Mouse (Mus musculus): ENCODE measurements around the gene Rgs6. TPM values are rescaled to one million over a fixed set of nuclear protein-coding genes. Genes with fewer than 3 reads are reported as not detected.

Gene Rgs6
- polyA plus RNA-seq (2012; rRNA removed), result 0.40 and 0.56 TPM in 2 replicates

DNA sequence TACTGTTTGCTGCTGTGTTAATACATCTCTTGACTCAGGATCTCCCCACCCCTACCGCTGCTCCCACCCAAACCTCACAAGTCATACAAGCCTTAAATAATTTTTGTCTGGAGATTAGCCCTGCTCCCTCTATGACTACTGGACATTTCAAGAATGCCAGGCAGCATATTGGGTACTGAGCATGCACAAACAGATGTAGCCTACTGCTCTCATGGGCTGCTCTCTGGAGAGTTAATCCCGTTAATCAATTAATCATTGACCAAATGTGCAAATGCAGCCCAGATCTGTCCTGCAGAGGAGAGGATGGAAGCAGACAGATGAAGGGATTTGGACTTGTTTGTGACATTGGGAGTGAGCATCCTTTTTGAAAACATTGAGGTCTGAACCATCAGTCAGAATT, at the start of gene Rgs6:
Gene Rgs6 (plus strand): TSS at position 276 of the 400 bp plus-strand sequence.
- DNase-seq (ENCODE audit: low read depth, low spot score), result no peak
- 72% methylated on average over 2 of the region's 2 CpGs for WGBS

DNA sequence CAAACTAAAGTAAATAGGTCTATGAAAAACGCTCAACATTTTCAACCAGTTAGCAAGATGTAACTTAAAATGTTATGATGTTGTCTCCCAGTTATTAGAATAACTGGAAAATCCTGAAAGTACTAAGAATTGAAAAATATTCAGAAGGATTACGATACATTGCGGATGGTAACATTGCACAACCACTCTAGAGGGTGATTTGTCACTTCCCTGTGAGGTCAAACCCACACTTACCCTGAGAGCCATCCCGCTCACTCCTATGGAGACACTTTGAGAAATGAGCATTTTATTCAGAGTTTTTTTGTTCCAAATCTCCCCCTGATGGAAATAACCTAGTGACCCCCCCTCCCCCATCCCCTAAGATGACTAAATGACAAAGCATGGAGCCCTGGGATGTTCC, 41.0 kb upstream of the Rgs6 start:
- no peak for DNase-seq (ENCODE audit: low read depth, low spot score)
- WGBS, result 88% methylated on average over 4 of the region's 4 CpGs

DNA sequence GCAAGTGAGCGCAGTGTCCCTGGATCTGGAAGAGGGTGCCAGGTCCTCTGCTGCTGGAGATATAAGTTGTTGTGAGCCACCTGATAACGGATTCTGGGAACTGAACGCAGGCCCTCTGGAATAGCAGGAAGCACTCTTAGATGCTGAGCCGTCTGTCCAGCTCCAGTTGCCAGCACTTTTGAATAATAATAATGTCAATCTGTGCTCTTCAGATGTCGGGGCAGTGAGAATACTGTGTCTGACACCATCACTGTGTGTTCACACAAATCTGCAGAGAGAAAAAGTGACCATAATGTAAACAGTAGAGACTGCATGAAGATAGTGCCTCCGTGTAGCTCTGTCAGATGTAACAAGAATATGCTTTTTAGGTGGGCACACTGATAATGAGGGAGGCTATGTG, 38.9 kb upstream of the Rgs6 start:
- 75% methylated on average over 6 of the region's 6 CpGs for WGBS

DNA sequence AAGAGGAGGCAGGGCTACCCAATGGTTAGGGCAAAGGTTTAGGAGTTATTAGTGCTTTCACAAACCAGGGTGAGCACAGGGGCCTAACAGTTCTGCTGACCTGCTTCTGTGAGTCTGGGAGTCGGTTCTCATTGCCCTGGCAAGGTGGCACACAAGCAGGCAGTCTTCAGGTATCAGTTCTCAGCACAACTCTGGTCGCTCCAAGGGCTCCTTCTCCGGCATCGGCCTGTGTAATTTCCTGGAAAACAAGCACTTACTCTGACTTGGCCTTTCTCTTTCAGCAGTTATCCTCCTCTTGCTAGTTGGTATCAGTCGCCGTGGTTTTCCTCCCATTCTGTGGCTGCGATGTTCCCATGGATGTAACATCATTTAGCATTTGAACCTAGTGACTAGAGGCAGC, 38.0 kb upstream of the Rgs6 start:
- DNase-seq (ENCODE audit: low read depth, low spot score), result no peak
- 91% methylated on average over 7 of the region's 7 CpGs for WGBS

More for the DNA sequence above, 38.9 kb upstream of the Rgs6 start:
- DNase-seq (ENCODE audit: low read depth, low spot score), result no peak

DNA sequence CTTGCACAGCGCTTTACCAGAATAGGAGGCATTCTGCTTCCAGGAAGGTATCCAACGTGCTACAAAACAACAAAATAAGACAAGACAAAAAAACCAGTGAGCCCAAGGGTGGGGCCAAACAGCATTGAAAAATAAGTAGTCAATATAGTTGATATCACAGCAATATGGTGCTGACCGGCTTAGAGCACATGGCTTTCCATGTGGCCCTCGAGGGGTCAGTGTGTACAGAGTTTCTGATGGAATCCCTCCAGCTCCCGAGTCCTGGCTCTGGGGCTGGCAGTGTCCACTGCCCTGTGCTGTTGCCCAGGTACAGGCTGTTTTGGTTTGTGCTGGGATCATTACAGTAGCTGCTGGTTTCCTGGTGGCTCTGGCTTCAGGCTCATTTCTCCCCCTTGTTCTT, 35.7 kb upstream of the Rgs6 start:
- WGBS, result 90% methylated on average over 5 of the region's 5 CpGs
- DNase-seq (ENCODE audit: low read depth, low spot score), result no peak

DNA sequence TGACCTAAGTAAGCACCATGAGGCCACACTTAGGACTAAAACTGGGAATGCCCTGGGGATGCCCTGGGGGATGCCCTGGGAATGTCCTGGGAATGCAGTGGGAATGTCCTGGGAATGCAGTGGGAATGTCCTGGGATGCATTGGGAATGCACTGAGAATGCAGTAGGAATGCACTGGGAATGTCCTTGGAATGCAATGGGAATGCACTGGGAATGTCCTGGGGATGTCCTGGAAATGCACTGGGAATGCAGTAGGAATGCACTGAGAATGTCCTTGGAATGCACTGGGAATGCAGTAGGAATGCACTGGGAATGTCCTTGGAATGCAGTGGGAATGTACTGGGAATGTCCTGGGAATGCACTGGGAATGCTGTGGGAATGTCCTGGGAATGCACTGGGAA, 25.2 kb upstream of the Rgs6 start:
- DNase-seq (ENCODE audit: low read depth, low spot score), result no peak

DNA sequence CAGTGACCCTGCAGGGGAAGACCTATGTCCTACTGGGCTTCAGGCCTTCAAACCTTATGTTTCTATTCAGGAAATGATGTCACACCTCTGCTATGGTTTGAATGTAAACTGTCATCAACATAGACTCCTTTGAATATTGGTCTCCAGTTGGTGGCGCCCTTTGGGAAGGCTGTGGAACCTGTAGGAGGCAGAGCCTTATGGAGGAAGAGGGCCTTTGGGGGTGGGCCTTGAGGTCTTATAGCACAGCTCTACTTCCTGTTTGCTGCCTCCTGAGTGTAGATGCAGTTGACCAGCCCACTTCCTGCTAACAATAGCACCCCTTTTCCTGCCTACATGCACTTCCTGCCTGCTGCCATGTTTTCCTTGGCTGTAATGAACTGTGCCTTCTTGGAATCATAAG, 19.7 kb upstream of the Rgs6 start:
- no peak for DNase-seq (ENCODE audit: low read depth, low spot score)
- 98% methylated on average over 1 of the region's 1 CpGs for WGBS

DNA sequence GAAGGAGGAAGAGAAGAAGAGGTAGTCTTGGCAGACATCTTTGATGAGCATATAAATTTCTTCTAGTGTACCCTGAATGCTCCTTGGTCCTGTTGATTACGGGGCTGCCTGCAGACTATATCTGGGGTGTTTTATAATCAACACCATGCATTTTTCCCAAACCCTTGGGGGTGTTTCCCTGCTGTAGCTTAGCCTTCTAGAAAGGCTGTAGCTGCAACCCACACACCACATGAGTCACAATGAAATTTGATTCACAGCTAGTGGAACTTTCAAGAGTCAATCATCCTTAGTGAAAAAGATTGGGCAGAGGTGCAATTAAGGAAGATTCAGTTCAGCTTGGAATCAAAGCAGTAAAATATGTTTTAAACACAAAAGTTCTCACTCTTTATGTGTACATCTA, 15.4 kb upstream of the Rgs6 start:
- DNase-seq (ENCODE audit: low read depth, low spot score), result no peak
- 59% methylated on average over 1 of the region's 1 CpGs for WGBS

DNA sequence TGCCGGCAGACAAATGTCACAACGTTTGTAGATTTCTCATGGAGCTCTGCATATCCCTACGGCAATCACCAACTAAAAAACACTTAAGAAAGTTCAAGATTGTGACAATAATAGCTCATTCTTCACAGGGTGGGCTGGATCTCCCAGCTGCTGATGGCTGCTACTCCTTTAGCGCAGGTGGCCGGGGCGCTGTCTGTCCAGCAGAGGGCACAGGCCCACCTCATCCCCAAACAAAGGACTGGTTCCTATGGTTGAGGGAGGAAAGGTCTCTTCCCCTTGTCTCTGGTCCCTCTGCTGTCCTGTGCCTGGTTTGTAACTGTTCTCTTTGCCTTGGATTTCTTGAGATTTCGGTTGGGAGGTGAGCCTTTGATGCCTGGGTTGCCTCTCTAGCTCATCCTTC, 1.5 kb upstream of the Rgs6 start:
- DNase-seq (ENCODE audit: low read depth, low spot score), result no peak
- WGBS, result 57% methylated on average over 7 of the region's 7 CpGs

DNA sequence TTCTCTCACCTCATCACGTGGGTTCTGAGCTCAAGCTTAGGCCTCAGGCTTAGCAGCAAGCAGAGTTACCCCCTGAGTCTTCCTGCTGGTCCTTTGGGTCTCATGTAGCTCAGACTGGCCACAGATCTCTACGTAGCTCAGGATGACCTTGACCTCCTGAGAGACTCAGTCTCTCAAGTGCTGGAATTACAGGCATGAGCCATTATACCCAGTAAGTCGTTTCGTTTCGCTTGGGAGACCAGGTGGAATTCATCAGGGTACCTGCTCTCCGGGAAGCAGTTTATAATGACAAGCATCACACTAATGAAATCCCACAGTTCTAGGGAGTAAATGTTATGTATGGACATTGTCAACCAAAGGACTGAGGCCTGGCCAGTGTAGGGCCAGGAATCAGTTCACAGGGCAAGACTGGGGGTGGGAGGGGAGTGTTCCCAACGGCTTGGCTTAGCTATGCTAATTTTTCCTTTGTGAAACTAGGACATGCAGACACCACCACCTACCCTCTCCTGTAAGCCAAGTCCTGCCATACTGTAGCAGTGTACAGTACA, 670 bp upstream of the Rgs6 start:
- WGBS, result 64% methylated on average over 7 of the region's 7 CpGs

DNA sequence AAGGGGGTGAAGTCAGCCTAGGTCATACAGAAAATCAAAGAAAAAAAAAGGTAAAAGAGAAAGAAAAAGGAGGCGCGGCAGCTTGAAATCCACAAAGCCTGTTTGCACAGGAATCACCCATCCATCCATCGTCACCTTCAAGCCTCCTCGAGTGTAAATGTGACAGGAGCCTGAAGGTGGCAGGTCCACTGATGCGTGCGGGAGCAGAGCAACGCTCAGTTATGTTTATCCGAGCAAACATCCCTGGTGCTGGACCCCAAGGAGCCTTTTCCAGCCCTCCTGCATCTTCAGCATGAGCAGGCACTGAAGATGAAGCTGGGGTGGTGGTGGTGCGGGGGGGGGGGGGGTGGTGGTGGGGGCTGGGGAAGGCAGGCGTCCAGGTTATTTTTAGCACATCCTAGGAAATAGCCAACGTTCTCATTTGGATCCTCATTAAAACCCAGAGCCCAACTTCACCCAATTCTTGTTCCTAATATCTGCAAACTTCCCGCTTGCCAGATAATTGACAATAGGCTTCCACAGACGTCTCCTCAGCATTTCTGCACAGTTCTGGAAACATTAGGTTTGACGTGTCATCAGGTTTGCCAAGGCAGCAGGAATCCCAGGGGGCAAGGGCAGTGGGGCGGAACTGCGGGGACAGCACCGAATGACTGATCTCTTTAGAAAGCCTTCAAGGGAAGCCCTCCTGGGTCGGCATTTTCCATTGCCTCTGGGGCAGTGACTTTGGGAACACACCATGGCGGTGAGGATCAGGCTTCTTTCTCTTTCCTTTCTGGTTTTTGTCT, 946 bp downstream of the Rgs6 start:
- WGBS, result 44% methylated on average over 19 of the region's 19 CpGs
- DNase-seq (ENCODE audit: low read depth, low spot score), result no peak

More for the DNA sequence above, 670 bp upstream of the Rgs6 start:
- DNase-seq (ENCODE audit: low read depth, low spot score), result no peak

DNA sequence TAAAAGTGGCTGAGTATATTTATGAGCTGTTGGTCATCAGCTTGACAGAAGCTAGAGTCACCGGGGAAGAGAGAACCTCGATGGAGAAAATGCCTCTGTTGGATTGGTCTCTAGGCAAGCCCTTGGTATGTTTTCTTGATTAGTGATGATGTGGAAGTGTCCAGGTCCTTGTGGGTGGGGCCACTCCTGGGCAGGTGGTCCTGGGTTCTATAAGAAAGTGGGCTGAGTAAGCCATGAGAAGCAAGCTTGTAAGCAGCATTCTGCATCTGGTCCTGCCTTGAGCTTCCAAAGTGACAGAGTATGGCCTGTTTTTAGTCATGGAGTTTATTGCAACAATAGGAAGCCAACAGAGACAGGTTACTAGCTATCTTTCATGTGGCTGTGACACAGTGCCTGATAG, 10.9 kb downstream of the Rgs6 start:
- no peak for DNase-seq (ENCODE audit: low read depth, low spot score)
- WGBS, result 92% methylated on average over 2 of the region's 2 CpGs

DNA sequence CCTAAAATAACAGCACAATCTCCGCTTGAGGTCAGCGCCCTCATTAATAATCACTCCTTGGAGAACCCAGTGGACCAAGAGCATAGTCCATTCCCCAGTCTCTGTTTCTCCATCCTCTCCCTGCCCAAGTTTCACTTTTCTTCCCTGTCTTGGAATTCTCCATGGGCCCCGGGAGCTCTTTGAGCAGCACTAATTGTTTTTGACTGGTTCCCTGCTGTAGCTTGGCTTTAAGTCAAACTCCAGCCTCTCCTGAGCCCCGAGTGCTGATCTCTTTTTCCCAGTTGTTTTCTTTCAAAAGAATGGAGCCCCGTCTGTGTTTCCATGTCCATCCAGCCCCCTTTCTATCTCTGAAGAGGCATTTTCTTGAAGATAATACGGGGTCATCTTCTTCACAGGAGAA, 12.3 kb downstream of the Rgs6 start:
- WGBS, result 76% methylated on average over 6 of the region's 6 CpGs
- no peak for DNase-seq (ENCODE audit: low read depth, low spot score)

DNA sequence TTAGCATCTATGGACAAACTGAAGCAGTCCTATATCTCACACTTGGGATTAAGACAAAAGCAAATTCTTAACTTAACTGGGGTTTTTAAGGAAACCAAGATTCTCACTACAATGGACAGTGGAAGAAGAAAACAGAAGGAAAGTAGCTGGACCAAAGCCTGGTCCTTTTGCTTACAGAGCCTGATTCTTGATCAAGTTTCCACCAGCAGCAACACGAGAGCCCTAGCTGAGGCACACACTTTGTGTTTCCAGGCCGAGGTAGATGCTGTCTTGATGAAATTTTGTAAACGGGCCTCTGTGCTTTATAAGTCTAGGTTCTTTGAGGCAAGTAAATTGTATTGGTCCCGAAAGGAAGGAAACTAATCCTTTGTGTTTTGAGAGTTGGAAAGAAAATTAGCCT, 14.7 kb downstream of the Rgs6 start:
- no peak for DNase-seq (ENCODE audit: low read depth, low spot score)
- WGBS, result 76% methylated on average over 4 of the region's 4 CpGs

DNA sequence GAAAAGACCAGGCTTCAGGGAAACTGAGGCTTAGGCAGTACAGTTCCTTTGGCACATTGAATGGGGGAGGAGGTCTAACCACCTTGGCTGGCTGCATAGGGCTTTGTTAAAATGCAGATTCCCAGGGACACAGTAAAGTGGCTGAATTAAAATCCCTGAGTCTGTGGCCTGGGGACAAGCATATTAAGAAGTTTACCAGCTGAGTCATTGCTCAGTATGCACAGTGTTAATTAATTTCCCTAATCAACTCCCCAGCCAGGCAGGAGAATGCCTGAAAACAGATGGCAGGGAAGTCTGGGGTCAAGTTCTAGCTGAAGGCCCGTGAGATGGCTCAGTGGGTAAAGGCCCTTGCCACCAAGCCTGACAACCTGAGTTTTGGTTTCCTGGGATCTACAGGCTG, 15.2 kb downstream of the Rgs6 start:
- 79% methylated on average over 1 of the region's 1 CpGs for WGBS
- no peak for DNase-seq (ENCODE audit: low read depth, low spot score)

DNA sequence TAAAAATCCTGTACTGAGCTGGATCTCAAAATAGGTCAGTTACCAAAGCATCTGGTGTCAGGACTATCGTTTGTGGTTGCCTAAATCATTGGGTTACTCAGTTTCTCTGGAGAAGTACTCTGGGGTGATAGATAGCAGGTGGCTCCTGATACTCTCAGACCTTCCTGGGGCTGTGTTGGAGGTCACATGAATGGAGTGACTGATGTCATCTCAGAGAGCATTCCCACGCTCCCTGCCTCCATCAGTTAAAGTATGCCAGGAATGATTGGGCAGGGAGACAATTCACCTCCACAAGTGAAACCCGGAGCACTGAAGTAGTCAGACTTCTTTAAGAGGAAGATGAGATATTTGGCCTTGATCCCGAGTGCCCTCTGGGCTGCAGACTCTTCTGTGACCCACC, 15.9 kb downstream of the Rgs6 start:
- DNase-seq (ENCODE audit: low read depth, low spot score), result no peak
- WGBS, result 37% methylated on average over 4 of the region's 4 CpGs

DNA sequence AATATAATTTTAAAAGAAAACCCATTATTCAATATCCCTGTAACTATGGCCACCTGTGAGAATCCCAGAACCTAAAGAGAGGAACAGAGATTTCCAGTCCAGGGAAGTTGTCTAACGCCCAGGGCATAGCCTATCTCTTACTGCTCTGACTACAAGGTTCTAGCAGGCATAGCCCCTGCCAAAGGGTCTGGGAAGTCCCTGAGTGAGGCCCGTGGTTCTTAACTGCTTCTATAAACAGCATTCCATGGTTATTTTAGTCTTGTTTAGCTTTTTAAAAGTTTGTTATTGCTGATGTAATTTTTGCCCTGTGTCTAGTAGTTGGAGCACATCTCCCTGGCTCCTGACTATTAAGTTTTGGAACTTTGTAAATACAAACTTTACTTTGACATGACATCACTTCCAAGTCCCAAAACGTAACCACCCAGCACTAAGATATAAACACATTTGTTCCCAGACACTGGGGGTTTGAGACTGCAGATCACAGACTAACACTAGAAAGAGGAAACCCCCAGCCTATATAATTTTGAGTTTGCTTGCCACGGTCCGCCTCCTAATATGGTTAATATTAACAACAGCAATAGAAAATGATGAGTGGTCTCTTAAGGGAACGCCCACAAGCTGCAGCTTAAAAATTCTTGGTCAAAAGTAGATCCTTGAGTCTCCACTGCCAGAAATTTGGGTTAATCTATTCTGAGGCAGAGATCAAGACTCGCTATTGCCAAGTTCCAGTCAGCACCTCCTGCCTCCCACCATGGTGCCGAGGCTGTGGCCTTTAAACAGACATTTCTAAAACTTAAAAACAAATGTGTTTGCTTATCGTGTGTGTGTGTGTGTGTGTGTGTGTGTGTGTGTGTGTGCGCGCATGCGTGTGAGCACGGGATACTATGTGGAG, 24.9 kb downstream of the Rgs6 start:
- no peak for DNase-seq (ENCODE audit: low read depth, low spot score)
- WGBS, result 63% methylated on average over 13 of the region's 13 CpGs

DNA sequence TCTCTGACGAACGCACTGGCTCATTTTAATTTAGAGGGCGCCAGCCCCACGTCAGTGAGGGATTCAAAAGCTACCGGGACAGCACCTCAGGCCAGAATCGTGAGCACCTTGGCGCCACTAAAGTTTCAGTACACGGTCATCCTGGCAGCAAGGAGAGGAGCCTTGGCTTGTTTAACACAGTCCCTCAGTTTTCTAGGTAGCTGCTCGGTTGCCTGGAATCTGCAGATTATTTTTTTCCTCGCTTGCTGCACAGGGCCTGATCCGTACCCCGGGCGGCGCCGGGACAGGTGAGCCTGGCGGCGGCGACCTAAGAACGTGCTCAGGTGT, 28.4 kb downstream of the Rgs6 start:
- DNase-seq (ENCODE audit: low read depth, low spot score), result no peak
- 5% methylated on average over 19 of the region's 19 CpGs for WGBS

DNA sequence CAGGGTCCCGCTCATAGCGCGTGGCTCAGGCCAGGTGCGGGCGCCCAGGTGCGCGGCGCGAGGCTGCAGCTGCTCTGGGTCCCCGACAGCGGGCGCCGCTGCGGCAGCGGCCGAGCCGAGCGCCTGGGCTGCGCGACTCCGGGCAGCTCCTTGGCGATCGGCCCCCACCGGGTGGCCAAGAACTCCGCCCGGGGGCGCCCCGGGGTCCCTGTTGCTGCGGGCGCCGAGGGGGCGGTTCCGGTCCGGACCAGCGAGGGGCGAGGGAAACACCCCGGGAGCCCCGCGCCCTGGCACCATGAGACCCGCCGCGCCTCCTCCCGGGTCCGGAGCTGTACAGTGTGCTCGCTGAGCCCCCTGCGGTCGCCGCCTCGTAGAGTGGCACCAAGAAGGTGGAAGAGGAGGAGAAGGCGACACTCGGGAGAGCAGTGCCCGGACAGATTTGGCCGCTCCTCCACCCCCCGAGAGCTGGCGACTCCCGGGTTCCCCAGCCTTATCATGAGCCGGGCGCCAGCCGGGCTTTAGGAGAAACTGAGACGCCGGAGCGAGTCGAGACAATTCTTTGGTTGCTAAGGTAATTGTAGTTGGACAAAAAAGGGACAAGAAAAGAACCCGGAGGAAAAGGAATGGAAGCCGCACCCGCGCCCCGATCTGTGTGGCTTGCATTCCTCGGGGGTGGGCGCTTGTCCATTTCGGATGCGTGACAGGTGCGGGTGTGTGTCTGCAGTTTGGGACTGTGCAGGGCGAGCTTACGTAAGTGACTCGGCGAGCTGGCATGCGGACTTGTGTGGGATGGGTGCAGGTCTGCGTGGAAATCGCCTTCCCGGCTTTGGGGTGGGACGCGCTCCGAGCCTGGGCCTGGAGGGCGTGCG, 29.0 kb downstream of the Rgs6 start:
- WGBS, result 2% methylated on average over 86 of the region's 86 CpGs
- DNase-seq (ENCODE audit: low read depth, low spot score), result no peak
